Mouse (Mus musculus) T-cell, adult 2 months (primary cell): ENCODE data around the gene Efna4.

ENCODE experiments used
- DNase-seq: peaks from one replicate; pipeline ENCODE4 v3.0.0; 2022; ENCODE audit warnings: low spot score

Efna4 gene

DNA sequence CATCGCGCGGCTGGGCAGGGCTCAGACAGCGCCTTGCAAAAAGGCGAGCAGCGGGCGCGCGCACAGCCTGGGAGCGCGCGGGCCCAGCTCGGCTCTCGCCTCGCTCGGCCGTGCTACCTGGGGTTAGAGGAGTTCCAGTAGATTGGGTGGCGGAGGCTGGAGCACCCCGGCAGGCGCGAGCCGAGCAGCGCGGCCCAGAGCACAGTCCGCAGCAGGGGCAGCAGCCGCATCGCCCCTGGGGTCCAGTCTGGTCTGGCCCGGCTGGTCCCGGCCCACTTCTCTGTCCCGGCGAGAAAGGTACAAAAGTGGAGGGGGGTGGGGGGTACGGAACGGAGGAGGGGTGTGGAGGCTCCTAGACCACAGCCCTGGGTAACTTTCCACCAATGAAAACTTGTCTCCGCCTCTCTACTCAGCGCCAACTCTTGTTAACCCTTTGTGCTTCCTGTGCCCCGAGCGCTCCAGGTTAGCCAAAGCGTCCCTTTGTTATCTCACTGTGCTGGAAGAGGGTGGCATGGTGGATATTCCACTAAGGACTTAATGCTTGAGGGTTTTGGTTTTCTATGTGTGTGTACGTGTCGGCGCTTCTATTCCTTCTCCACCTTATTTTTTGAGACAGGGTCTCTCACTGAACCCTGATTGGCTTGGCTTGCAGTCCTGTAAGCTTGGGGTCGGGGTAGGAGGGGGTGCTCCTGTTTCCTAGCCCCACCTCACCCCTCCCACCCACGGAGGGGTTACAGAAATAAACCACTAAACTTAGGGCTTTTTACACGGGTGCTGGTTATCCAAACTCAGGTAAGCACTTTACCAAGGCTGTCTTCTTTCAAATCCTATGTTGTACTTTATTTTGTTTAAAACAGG is at the start of gene Efna4:
Efna4 (minus strand) TSS at position 308 of the 858 bp plus-strand sequence.
- peak; percentile 45 for DNase-seq

- no peak for DNase-seq
These were observed 48.9 kb upstream of the Efna4 start for GRCm38 (mm10) chr3:89386438-89387420.

DNA sequence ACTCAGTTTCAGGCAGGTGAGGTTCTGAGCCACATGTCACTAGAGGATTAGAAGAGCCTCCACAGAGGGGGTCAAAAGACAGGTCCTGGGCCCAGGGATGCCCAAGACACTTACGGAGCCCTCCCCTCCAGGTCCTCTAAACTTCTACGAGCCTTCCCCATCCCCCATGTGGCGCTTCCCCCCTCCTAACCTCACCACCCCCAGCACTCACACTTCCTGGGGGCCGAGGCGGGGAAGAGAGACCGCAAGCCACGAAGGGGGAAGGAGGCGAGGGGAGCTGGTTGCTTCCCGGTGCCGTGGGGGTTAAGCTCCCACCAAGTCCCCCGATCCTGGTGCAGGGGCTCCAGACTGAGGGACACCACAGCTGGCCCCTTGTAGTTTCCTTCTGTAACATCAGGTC is 47.6 kb upstream of the Efna4 start:
- no peak for DNase-seq

DNA sequence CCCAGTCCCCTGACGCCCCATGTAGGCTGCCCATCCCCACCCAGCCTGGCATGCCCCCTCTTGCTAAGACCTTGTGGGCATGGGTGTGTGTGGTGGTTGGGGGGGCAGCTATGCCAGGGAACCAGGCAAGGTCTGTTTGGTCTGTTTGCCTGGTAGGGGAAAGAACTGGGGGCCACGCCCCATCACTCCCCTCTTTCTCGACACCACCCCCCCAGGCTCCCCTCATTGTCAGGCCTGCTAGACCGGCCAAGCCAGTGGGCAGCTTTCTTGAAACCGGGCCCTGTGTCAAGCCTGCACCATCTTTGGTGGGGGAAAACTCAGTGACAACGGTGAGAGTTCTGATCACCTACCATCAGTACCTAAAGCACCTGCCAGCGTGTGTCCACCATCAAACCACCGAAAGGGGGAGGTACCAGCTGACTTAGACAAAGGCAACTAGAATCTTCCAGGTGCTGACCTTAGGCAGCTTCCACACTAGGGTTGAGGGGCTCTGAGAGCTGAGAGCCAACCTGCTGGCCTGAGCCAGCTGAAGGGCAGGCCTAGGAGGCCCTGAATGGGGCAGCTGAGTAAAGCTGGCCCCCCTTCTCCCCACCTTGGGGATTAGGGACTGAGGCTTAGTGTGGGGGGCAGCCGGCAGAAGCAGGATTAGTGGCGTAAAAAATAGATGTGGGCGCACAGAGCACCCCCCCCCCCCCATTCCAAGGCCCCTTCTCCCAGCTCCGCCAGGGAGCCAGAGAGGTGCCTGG is 46.7 kb upstream of the Efna4 start:
- DNase-seq, result no peak

DNA sequence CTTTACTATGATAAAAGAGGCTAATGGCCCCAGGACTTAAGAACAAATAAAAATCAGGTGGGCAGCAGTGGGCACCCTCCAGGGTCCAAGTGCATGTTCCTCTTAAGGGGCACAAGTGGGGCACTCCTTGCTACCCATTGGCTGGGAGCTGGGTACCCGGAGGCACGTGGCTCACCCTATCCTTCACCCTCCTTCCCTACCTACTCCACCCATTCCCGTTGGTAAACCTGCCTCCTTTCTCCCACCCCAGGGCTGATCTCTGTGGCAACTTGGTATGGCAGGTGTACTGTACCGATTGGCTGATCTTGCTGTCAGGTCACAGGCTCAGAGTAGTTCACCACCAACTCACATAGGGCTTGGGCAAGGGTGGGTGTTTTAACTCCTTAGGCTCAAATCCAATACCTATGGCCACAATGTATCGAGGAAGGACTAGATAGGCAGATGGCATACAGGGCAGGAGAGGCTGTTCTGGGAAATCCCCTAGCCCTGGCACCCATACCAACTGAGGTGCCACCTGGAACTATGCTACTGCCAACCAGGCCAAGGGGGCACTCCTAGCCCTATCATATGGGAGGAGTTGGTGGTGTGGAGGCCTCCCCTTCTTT is 45.9 kb upstream of the Efna4 start:
- no peak for DNase-seq

DNA sequence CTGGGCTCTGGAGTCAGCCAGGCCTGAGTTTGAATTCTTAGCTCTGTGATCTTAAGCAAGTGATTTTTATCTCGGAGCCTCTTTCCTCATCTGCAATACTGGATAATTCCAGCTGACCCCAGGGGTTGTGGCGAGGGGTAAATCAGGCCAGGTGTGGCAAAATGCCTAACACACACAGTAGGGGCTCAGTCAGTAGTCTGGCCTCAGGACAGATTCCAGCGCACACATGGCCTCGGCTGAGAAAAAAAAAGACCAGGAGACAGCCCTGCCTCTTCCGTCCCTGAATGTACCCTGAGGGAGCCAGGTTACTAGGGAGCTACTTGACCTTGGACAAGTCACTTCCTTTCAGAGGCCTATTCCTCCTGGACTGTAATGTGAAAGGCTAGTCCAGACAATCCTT is 45.1 kb upstream of the Efna4 start:
- DNase-seq, result no peak

- DNase-seq, result peak; percentile 48
These were observed 44.4 kb upstream of the Efna4 start for GRCm38 (mm10) chr3:89382033-89382882.

DNA sequence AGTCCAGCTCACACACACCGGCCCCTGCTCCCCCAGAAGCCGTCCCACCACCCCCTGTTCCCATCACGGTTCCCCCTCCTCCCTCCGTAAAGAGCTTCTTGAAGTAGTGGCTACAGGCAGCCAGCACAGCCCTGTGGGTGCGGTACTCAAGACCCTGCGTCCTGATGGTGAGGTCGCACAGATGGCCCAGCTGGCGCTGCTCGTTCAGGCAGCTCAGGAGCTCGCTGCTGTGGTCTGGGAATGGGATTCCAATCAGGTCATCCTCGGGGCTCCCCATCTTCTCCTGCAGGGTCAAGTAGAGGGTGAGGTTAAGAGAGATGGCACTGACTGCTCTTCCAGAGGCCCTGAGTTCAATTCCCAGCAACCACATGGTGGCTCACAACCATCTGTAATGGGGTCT is 43.4 kb upstream of the Efna4 start:
- DNase-seq, result no peak

DNA sequence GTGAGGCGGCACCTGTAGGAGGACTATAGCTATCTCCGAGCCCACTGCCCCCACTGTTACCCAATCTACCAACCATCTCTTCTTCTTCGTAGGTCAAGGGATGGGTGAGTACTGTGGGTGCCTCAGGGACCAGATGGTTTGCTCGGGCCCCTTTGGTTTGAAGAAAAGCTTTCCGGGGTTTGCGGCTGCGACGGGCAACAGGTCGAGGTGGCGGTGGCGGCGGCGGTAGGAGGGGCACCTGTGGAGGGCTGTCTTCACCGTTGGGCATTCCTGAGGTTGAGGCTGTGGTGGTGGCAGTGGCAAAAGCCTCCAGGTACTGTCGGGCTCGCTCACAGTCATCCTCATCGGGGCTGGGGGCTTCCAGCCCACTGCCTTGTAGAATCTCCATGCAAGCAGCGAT is 42.9 kb upstream of the Efna4 start:
- no peak for DNase-seq

- no peak for DNase-seq
These were observed 42.5 kb upstream of the Efna4 start for GRCm38 (mm10) chr3:89380291-89380690.

GRCm38 (mm10) chr3:89379388-89380131 is 41.7 kb upstream of the Efna4 start:
- DNase-seq, result peak; percentile 39

GRCm38 (mm10) chr3:89378394-89379067 is 40.7 kb upstream of the Efna4 start:
- peak; percentile 72 for DNase-seq

DNA sequence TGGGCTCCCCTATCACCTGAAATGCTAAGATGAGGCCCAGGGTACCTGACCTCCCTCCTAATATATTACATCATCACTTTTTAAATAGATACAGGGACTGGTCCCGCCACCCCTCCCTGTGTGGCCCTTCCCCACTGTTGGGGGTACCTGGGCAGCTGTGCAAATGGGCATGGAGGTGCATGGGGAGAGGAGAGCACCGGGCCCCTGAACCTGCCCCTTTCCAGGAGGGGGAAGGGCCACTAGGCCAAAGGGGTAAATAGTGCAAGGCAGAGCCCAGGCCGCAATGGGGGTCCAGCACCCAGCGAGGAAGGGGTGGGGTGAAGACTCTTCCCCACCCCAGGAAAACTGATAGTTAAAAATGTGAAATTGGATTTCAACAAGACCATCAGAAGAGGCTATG is 40.0 kb upstream of the Efna4 start:
- no peak for DNase-seq

DNA sequence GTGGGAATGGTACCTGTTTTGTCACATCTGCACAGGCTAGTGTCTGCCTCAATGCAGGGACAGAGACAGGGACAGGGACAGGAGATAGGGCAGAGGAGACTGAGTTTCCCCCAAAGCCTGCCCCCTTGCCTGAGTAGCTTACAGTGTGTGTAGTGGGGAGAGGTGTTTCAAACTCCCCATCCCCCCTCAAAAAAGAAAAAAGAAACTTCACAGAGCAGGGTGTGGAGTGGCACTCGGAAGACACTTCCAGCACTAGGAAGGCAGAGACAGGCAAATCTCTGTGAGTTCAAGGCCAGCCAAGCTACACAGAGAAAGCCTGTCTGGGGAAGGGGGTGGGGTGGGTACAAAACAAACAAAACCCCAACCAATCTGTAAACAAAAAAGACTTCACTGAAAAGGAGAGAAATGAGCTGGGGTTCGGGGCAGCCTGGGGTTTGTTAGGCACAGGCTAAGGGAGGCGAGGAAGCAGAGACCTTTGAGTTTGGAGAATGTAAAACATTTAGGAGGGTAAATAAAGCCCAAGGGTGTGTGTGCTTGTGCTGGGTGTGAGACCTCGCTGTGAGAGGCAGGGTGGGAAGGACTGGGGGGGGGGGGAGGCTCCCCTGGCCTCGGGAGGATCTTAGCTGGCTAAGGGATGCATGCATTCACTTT is 35.9 kb upstream of the Efna4 start:
- no peak for DNase-seq

- DNase-seq, result no peak
These were observed 29.5 kb upstream of the Efna4 start for GRCm38 (mm10) chr3:89367338-89367737.

GRCm38 (mm10) chr3:89365486-89366414 is 27.9 kb upstream of the Efna4 start:
- DNase-seq, result no peak

DNA sequence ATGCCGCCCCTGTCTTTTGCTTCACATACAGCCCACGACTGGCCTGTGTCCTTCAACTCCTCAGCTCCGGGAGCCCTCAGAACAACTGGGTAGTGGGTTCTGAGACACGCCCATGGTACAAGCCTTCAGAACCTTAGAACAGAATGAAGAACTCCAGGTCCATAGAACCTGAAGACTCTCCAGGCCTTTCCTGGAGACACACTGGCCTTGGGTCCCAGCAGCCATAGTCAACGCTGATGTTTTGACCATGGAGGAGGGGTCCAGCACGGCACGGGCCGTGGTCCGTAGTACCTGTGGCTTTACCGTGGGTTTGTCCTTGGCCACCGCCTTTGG is 27.3 kb upstream of the Efna4 start, which contains the start of gene Dcst1:
Dcst1 (minus strand) TSS at position 101 of the 333 bp plus-strand sequence.
- no peak for DNase-seq

DNA sequence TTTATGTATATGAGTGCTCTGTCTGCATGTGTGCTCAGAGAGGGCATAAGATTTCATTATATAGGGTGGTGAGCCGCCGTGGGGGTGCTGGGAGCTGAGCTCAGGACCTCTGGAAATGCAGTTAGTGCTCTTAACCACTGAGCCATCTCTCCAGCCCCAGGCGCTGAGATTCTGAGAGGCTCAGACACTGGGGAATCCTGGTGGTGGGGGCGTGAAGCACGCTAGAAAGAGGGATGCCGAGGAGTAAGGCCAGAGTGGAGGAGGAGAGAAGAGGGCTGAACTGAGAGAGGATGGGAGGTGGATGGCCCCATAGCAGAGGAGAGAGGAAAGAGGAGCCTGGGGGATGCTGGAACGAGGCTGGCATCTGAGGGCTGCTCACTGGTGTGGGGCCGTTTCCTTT is 26.8 kb upstream of the Efna4 start:
- no peak for DNase-seq
